Comparison of ENCODE assay signal across 8 mouse cellular contexts in genomic region chr11:88849284-88849683, GRCm38 (mm10). TPM values are rescaled to one million over a fixed set of nuclear protein-coding genes. Genes with fewer than 3 reads are reported as not detected.
DNase-seq lines count a peak whose midpoint lies in the region; ATAC-seq and TF ChIP-seq lines count a peak whose summit lies in the region.

No protein-coding gene starts in this region.

- no peak overlapping the region for H3K27ac ChIP-seq in kidney, embryonic 14.5 days (ENCODE audit: low read depth, low read length)
- H3K27ac ChIP-seq in cerebellum, adult 2 months (ENCODE audit: insufficient read depth, low read length), result no peak overlapping the region
- H3K27ac ChIP-seq in kidney, postnatal 0 days, result 0 out of 2 replicates have a peak overlapping the region, but pooled peaks have one; percentile 13

- no peak for TF ChIP-seq CTCF in cerebellum, adult 2 months (IDR thresholded peaks at IDR 0.05; ENCODE audit: borderline replicate concordance, insufficient read depth, low read depth, low read length)
- TF ChIP-seq CTCF in kidney, postnatal 0 days (IDR thresholded peaks at IDR 0.05; ENCODE audit: low read depth), result no peak

- no peak for TF ChIP-seq POLR2A in cerebellum, adult 2 months (IDR thresholded peaks at IDR 0.05; ENCODE audit: borderline replicate concordance, insufficient read depth, low read length)

- H3K36me3 ChIP-seq in kidney, embryonic 14.5 days (ENCODE audit: control insufficient read depth, insufficient read depth, low read length), result peaks cover 10% of the 10 kb centered on the region
- peaks cover 5% of the 10 kb centered on the region; the same call in 1 of the 2 replicates for H3K36me3 ChIP-seq in kidney, postnatal 0 days (ENCODE audit: insufficient read depth, low read length)

- H3K27me3 ChIP-seq in kidney, embryonic 14.5 days (ENCODE audit: control insufficient read depth, insufficient read depth, low read length), result no peaks in the 10 kb centered on the region
- no peaks in the 10 kb centered on the region for H3K27me3 ChIP-seq in cerebellum, adult 2 months (ENCODE audit: control insufficient read depth, insufficient read depth, low read length)
- H3K27me3 ChIP-seq in kidney, postnatal 0 days (ENCODE audit: insufficient read depth, low read length), result no peaks in the 10 kb centered on the region

- H3K9ac ChIP-seq in kidney, embryonic 14.5 days (ENCODE audit: low read depth, low read length), result no peak overlapping the region
- H3K9ac ChIP-seq in kidney, postnatal 0 days (ENCODE audit: low read depth, low read length), result no peak overlapping the region

- H3K4me1 ChIP-seq in kidney, embryonic 14.5 days (ENCODE audit: control insufficient read depth, insufficient read depth, low read length), result peaks cover 23% of the 10 kb centered on the region
- peaks cover 34% of the 10 kb centered on the region for H3K4me1 ChIP-seq in cerebellum, adult 2 months (ENCODE audit: control insufficient read depth, insufficient read depth, low read length)
- H3K4me1 ChIP-seq in kidney, postnatal 0 days (replicated peaks; ENCODE audit: insufficient read depth, low read length), result peaks cover 27% of the 10 kb centered on the region; the same call in 1 of the 2 replicates

- no peak for ATAC-seq in kidney, embryonic 14.5 days (ENCODE audit: low FRiP score, low TSS enrichment)
- no peak for ATAC-seq in kidney, postnatal 0 days (replicated peaks; ENCODE audit: low FRiP score, low read depth)

- WGBS in kidney, embryonic 14.5 days, result 79% methylated on average over 8 of the region's 8 CpGs
- WGBS in cerebellum, adult 2 months, result 17% methylated on average over 8 of the region's 8 CpGs
- 56% methylated on average over 8 of the region's 8 CpGs for WGBS in kidney, postnatal 0 days

- no peaks in the 10 kb centered on the region for H3K9me3 ChIP-seq in kidney, embryonic 14.5 days (ENCODE audit: control insufficient read depth, low read length)
- no peaks in the 10 kb centered on the region for H3K9me3 ChIP-seq in kidney, postnatal 0 days (replicated peaks; ENCODE audit: low read length)

- no peak overlapping the region for H3K4me3 ChIP-seq in kidney, embryonic 14.5 days (ENCODE audit: low read length)
- H3K4me3 ChIP-seq in cerebellum, adult 2 months (replicated peaks; ENCODE audit: insufficient read depth, low read depth, low read length), result no peak overlapping the region
- no peak overlapping the region for H3K4me3 ChIP-seq in kidney, postnatal 0 days (replicated peaks; ENCODE audit: low read depth, low read length)

- no peak overlapping the region for H3K4me2 ChIP-seq in kidney, embryonic 14.5 days (replicated peaks; ENCODE audit: low read depth, low read length)
- H3K4me2 ChIP-seq in kidney, postnatal 0 days (ENCODE audit: low read length), result no peak overlapping the region

- DNase-seq in kidney, adult 11 months, result peak; percentile 83
- DNase-seq in cerebellum, adult 2 months, result peak; percentile 69 to 77
- DNase-seq in heart, adult 8-10 months (ENCODE audit: low spot score), result peak; percentile 83
- peak; percentile 26 for DNase-seq in kidney, postnatal 0 days (ENCODE audit: low spot score)
- DNase-seq in lung, postnatal 14 days, result peak; percentile 42
- DNase-seq in urinary bladder, adult 2 months (ENCODE audit: low spot score), result no peak
- no peak for DNase-seq in neural tube, embryonic 10.5 days (ENCODE audit: extremely low spot score, low spot score)

RNA-seq across cellular contexts. Expression of gene Akap1, which starts 15.1 kb away (rescaled TPM):
- 12.0 and 20.2 TPM in 2 replicates for polyA plus RNA-seq in kidney, embryonic 14.5 days (2014; fragmentation: Nextera tagmentation; extraction: Ambion mirVana)
- polyA plus RNA-seq in cerebellum, adult 2 months (2012; rRNA removed), result 41.5 and 42.8 TPM in 2 replicates
- total RNA-seq in heart, adult 8-10 months (2022), result 100 to 1,000 TPM; 113 to 148 (median 138) TPM
- 16.9 and 17.5 TPM in 2 replicates for polyA plus RNA-seq in kidney, postnatal 0 days (2015; fragmentation: Nextera tagmentation; extraction: Ambion mirVana)
- polyA plus RNA-seq in urinary bladder, adult 2 months (2012; rRNA removed), result 46.1 and 50.9 TPM in 2 replicates

Comparison
In these comparisons a context has a peak if more than half of its experiments do, and no peak if none do; other contexts are left out.
1. DNase-seq: peak in kidney, adult 11 months (single experiment), cerebellum, adult 2 months (2 of 2), heart, adult 8-10 months (single experiment), kidney, postnatal 0 days (single experiment) and lung, postnatal 14 days (single experiment); none in urinary bladder, adult 2 months (single experiment) and neural tube, embryonic 10.5 days (single experiment).